Mouse (Mus musculus) naive thymus-derived CD4-positive, alpha-beta T cell, adult 5 months (primary cell): ENCODE data around the gene Mkrn3. TPM values are rescaled to one million over a fixed set of nuclear protein-coding genes. Genes with fewer than 3 reads are reported as not detected.

Experiments
- polyA plus RNA-seq: library from polyadenylated mRNA; unstranded; fragments of 100-300 nt; shearing (Covaris generic); gene quantifications from one replicate; pipeline ENCODE4 v1.2.1, GENCODE M21; 2017

Mkrn3 gene
- not detected for polyA plus RNA-seq

GRCm38 (mm10) chr7:62419493-62420360 is at the start of gene Mkrn3:
Mkrn3 (minus strand) TSS chr7:62420139.

GRCm38 (mm10) chr7:62463878-62464755 is 44.2 kb upstream of the Mkrn3 start, which contains the start of gene Peg12:
Peg12 (minus strand) TSS chr7:62464510.

GRCm38 (mm10) chr7:62376510-62377304 is 43.2 kb downstream of the Mkrn3 start, which contains the start of gene Magel2:
Magel2 (plus strand) TSS chr7:62377010.

Other genes with a start within 250 kb of the Mkrn3 start
- gene Ndn, start 73.6 kb downstream of the Mkrn3 start, polyA plus RNA-seq = not detected
- not detected for gene Magel2, start 43.1 kb downstream of the Mkrn3 start, polyA plus RNA-seq
- gene Peg12, start 44.4 kb upstream of the Mkrn3 start, polyA plus RNA-seq = not detected